ENCODE assay signal across 29 mouse cellular contexts in genomic region chr12:24583653-24584052, GRCm38 (mm10). TPM values are rescaled to one million over a fixed set of nuclear protein-coding genes. Genes with fewer than 3 reads are reported as not detected.
A peak's percentile ranks its signal among the peaks of the same experiment; 100 is the strongest.
DNase-seq lines count a peak whose midpoint lies in the region; ATAC-seq lines count a peak whose summit lies in the region.
"Had no signal": no experiment of that assay in that cellular context is flagged by ENCODE, and none has a peak within 500 bp of the region (broad histone marks: within the 10 kb centered on the region; RNA-seq: fewer than 3 reads in every experiment).

No protein-coding gene starts in this region.

- H3K4me2 ChIP-seq in heart, embryonic 12.5 days, result no peak overlapping the region
- H3K4me2 ChIP-seq: forebrain, embryonic 13.5 days; hindbrain, embryonic 15.5 days; kidney, embryonic 15.5 days; limb, embryonic 15.5 days; liver, embryonic 13.5 days; midbrain, embryonic 13.5 days; neural tube, embryonic 15.5 days; stomach, embryonic 15.5 days had no signal

- WGBS in heart, embryonic 12.5 days, result 50% methylated on average over 3 of the region's 3 CpGs

- H3K9me3 ChIP-seq in heart, embryonic 12.5 days (replicated peaks), result no peaks in the 10 kb centered on the region
- H3K9me3 ChIP-seq: forebrain, embryonic 13.5 days; hindbrain, embryonic 10.5 days; hindbrain, embryonic 15.5 days; kidney, embryonic 15.5 days; limb, embryonic 10.5 days; limb, embryonic 15.5 days; liver, embryonic 13.5 days; megakaryocyte, embryonic 14.5 days; midbrain, embryonic 13.5 days; neural tube, embryonic 15.5 days; stomach, embryonic 15.5 days had no signal

- peaks cover 22% of the 10 kb centered on the region for H3K4me1 ChIP-seq in heart, embryonic 12.5 days (replicated peaks)
- H3K4me1 ChIP-seq: forebrain, embryonic 13.5 days; hindbrain, embryonic 15.5 days; limb, embryonic 10.5 days; limb, embryonic 15.5 days; neural tube, embryonic 15.5 days; stomach, embryonic 15.5 days had no signal

- H3K4me3 ChIP-seq in heart, embryonic 12.5 days, result no peak overlapping the region
- H3K4me3 ChIP-seq: erythroblast, embryonic 14.5 days; forebrain, embryonic 13.5 days; hindbrain, embryonic 10.5 days; hindbrain, embryonic 15.5 days; kidney, embryonic 15.5 days; limb, embryonic 10.5 days; limb, embryonic 15.5 days; liver, embryonic 13.5 days; megakaryocyte, embryonic 14.5 days; midbrain, embryonic 13.5 days; neural tube, embryonic 15.5 days; stomach, embryonic 15.5 days had no signal

- peak overlapping the region; percentile 48; the same call in 1 of the 2 replicates for H3K27ac ChIP-seq in heart, embryonic 12.5 days (ENCODE audit: poor library complexity, severe bottlenecking)
- H3K27ac ChIP-seq: forebrain, embryonic 13.5 days; hindbrain, embryonic 10.5 days; hindbrain, embryonic 15.5 days; kidney, embryonic 15.5 days; limb, embryonic 10.5 days; limb, embryonic 15.5 days; liver, embryonic 13.5 days; midbrain, embryonic 13.5 days; neural tube, embryonic 15.5 days; stomach, embryonic 15.5 days had no signal

- H3K9ac ChIP-seq in heart, embryonic 12.5 days, result no peak overlapping the region
- H3K9ac ChIP-seq: forebrain, embryonic 13.5 days; hindbrain, embryonic 15.5 days; kidney, embryonic 15.5 days; limb, embryonic 15.5 days; liver, embryonic 13.5 days; midbrain, embryonic 13.5 days; neural tube, embryonic 15.5 days; stomach, embryonic 15.5 days had no signal

- 0 out of 2 replicates have a peak, but pooled peaks have one; percentile 44 for ATAC-seq in heart, embryonic 12.5 days (ENCODE audit: insufficient number of reproducible peaks, low FRiP score)
- ATAC-seq: forebrain, embryonic 13.5 days; inflammation-experienced regulatory T-cells, adult 6 months; lung, postnatal 0 days; midbrain, embryonic 13.5 days; Patski had no signal

- peaks cover 45% of the 10 kb centered on the region for H3K36me3 ChIP-seq in heart, embryonic 12.5 days
- H3K36me3 ChIP-seq: hindbrain, embryonic 10.5 days; hindbrain, embryonic 15.5 days; limb, embryonic 10.5 days; limb, embryonic 15.5 days; liver, embryonic 13.5 days; midbrain, embryonic 13.5 days; neural tube, embryonic 15.5 days; stomach, embryonic 15.5 days had no signal

- H3K27me3 ChIP-seq in heart, embryonic 12.5 days (replicated peaks), result no peaks in the 10 kb centered on the region
- H3K27me3 ChIP-seq: forebrain, embryonic 13.5 days; hindbrain, embryonic 15.5 days; kidney, embryonic 15.5 days; limb, embryonic 15.5 days; liver, embryonic 13.5 days; megakaryocyte, embryonic 14.5 days; midbrain, embryonic 13.5 days; neural tube, embryonic 15.5 days; Patski; stomach, embryonic 15.5 days had no signal

- peak; percentile 47 to 64 for DNase-seq in cerebellum, postnatal 10 days
- no peak for DNase-seq in cerebellum, adult 18-20 months
- no peak for DNase-seq in heart, adult 9 months (ENCODE audit: low spot score in 2 of 2)
- DNase-seq in layer of hippocampus, postnatal 10 days (ENCODE audit: low spot score in 2 of 2), result peak; percentile 40 to 44
- DNase-seq in layer of hippocampus, adult 9-11 months, result no peak
- no peak for DNase-seq in ovary, postnatal 36 days (ENCODE audit: low spot score)
- DNase-seq: cerebellum, adult 9-11 months; gastrocnemius, postnatal 14 days; kidney, adult 11 months; kidney, postnatal 25 days; liver, embryonic 13.5 days; lung, adult 18-20 months; lung, postnatal 4 days; right cerebral cortex, postnatal 25 days had no signal

RNA-seq across cellular contexts. Expression of gene Grhl1, which starts 11.6 kb away (rescaled TPM):
- polyA plus RNA-seq in heart, embryonic 12.5 days (2016; fragmentation: Nextera tagmentation; extraction: Ambion mirVana), result 3.9 and 4.5 TPM in 2 replicates
- total RNA-seq in layer of hippocampus, postnatal 10 days (2021), result 10 to 100 TPM; 16.4 to 17.2 TPM

Comparison
In these comparisons a context has a peak if more than half of its experiments do, and no peak if none do; other contexts are left out.
1. DNase-seq: peak in cerebellum, postnatal 10 days (2 of 2) and layer of hippocampus, postnatal 10 days (2 of 2); none in cerebellum, adult 18-20 months (0 of 2), heart, adult 9 months (0 of 2), layer of hippocampus, adult 9-11 months (single experiment) and ovary, postnatal 36 days (single experiment).